Mouse (Mus musculus) T-cell, adult 2 months (primary cell): Measurements from ENCODE around the gene Apoc4.
A peak's percentile ranks its signal among the peaks of the same experiment; 100 is the strongest.

Experiments used
- DNase-seq: peaks from one replicate; pipeline ENCODE4 v3.0.0; 2022; ENCODE audit warnings: low spot score

Apoc4 gene

DNA sequence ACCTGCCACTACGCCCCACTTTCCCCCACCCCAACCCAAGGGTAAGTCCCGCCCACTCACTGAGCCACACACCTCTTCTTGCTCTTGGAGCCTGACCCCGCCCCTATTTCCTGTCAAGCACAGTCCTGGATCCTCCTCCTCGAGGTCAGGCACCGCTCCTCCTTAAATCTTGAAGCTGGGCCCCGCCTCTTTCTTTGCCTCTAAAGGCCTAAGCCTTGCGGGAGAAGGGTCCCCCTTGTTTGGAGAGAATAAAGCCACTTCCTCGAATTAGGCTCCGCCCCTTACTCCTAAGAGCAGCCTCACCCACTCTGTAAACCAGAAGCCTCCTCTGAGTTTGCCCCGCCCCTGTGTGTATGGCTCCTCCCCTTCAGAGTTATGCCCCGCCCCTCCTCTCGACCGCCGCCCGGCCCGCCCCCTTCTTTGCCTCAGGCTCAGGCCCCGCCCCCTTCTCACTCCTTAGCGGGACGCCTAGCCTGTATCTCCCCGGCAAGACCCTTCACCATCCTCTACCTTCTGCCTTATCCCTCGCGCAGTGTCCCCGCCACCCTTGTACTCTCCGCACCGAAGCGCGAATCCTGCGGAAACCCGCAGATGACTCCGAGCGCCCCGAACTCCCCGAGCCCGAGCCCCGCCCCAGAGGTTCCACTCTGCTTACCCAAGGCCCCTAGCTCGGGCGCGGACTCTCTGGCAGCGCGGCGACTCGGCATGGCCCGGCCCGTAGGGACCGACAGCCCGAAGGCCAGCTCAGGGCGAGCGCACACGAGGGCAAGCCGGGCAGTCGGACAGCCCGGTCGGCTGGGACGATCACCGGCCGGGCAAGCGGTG, 52.5 kb downstream of the Apoc4 start:
- peak; percentile 99 for DNase-seq

DNA sequence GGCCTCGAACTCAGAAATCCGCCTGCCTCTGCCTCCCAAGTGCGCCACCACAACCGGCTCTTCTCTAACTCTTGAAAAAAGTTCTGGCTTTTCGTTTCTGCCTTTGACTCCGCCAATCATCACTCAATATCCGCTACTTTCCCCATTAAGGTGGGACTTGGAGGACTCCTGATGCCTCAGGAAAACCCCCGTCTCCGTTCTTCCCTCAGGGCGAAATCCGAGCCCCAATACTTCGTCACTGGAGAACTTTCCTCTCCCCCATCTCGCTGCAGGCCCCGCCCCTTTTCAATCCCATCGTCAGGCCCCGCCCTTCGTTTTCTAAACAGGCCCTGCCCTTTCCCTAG, 53.1 kb downstream of the Apoc4 start:
- no peak for DNase-seq
